In the genomic region with DNA sequence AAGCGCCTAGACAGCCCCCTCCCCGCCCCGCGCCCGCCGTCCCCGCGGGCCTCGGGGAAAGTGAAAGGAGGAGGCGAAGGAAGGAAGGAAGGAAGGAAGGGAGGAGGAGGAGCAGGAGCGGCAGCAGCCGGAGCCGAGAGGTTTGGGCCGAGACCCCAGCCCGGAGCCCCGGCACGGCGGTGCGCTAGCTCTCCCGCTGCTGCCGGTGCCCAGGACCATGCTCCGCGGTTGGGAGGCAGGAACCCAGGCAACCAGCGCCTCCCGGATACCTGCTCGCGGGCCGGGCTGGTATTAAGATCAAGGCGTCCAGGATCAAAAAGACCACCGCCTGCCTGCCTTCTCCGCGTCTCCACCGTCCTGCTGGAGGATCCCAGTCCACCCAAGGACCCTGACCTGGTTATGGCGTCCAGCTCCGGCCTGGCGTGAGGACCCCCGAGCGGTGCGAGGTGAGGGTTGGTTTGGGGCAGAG, we compare ENCODE assay signal across 8 mouse cellular contexts. TPM values are rescaled to one million over a fixed set of nuclear protein-coding genes. Genes with fewer than 3 reads are reported as not detected.
DNase-seq lines count a peak whose midpoint lies in the region; ATAC-seq and TF ChIP-seq lines count a peak whose summit lies in the region.

No protein-coding gene starts in this region.

- H3K4me1 ChIP-seq in lung, adult 2 months (ENCODE audit: control insufficient read depth, insufficient read depth, low read length) = peaks cover 32% of the 10 kb centered on the region
- peaks cover 54% of the 10 kb centered on the region for H3K4me1 ChIP-seq in embryonic facial prominence, embryonic 13.5 days
- peaks cover 66% of the 10 kb centered on the region for H3K4me1 ChIP-seq in hindbrain, embryonic 15.5 days (replicated peaks)

- no peaks in the 10 kb centered on the region for H3K9me3 ChIP-seq in embryonic facial prominence, embryonic 13.5 days
- no peaks in the 10 kb centered on the region for H3K9me3 ChIP-seq in hindbrain, embryonic 15.5 days

- H3K4me2 ChIP-seq in embryonic facial prominence, embryonic 13.5 days = peak overlapping the region; percentile 89
- peak overlapping the region; percentile 81 for H3K4me2 ChIP-seq in hindbrain, embryonic 15.5 days

- under 1% methylated on average over 38 of the region's 39 CpGs for WGBS in lung, adult 2 months
- WGBS in embryonic facial prominence, embryonic 13.5 days = 0% methylated on average over 38 of the region's 39 CpGs
- under 1% methylated on average over 34 of the region's 39 CpGs for WGBS in hindbrain, embryonic 15.5 days

- H3K36me3 ChIP-seq in embryonic facial prominence, embryonic 13.5 days = 0 out of 2 replicates have a peak, but pooled peaks cover 4% of the 10 kb centered on the region
- H3K36me3 ChIP-seq in hindbrain, embryonic 15.5 days = no peaks in the 10 kb centered on the region

- peak overlapping the region; percentile 80 for H3K4me3 ChIP-seq in lung, adult 2 months (replicated peaks; ENCODE audit: extremely low read depth, low read depth, low read length)
- peak overlapping the region; percentile 98 for H3K4me3 ChIP-seq in embryonic facial prominence, embryonic 13.5 days
- H3K4me3 ChIP-seq in hindbrain, embryonic 15.5 days = peak overlapping the region; percentile 97

- H3K27ac ChIP-seq in embryonic facial prominence, embryonic 13.5 days = peak overlapping the region; percentile 98
- H3K27ac ChIP-seq in hindbrain, embryonic 15.5 days (replicated peaks) = peak overlapping the region; percentile 98

- no peak for TF ChIP-seq CTCF in lung, adult 2 months (IDR thresholded peaks at IDR 0.05; ENCODE audit: insufficient read depth, low read length)

- TF ChIP-seq POLR2A in lung, adult 2 months (IDR thresholded peaks at IDR 0.05; ENCODE audit: borderline replicate concordance, extremely low read depth, low read depth, low read length) = no peak

- peak overlapping the region; percentile 99 for H3K9ac ChIP-seq in embryonic facial prominence, embryonic 13.5 days
- peak overlapping the region; percentile 98 for H3K9ac ChIP-seq in hindbrain, embryonic 15.5 days

- no peaks in the 10 kb centered on the region for H3K27me3 ChIP-seq in embryonic facial prominence, embryonic 13.5 days
- no peaks in the 10 kb centered on the region for H3K27me3 ChIP-seq in hindbrain, embryonic 15.5 days

- ATAC-seq in embryonic facial prominence, embryonic 13.5 days (ENCODE audit: insufficient number of reproducible peaks, insufficient read depth, low FRiP score, low TSS enrichment, low read depth) = no peak
- no peak for ATAC-seq in hindbrain, embryonic 15.5 days (ENCODE audit: low FRiP score, low read depth)

- DNase-seq in lung, adult 2 months = peak; percentile 61
- DNase-seq in lung, postnatal 25 days (ENCODE audit: low spot score) = no peak
- peak; percentile 52 for DNase-seq in lung, postnatal 10 days
- peak; percentile 35 to 47 for DNase-seq in thymus, postnatal 10 days (ENCODE audit: low spot score in 2 of 2)
- DNase-seq in layer of hippocampus, adult 9-10 months (ENCODE audit: low spot score) = no peak
- DNase-seq in adrenal gland, postnatal 10 days = no peak

RNA-seq across cellular contexts. Expression of a gene that starts 0.5 kb away (rescaled TPM):
- polyA plus RNA-seq in lung, adult 2 months (2012; rRNA removed) = 69.0 and 70.7 TPM in 2 replicates
- 18.2 and 19.3 TPM in 2 replicates for polyA plus RNA-seq in embryonic facial prominence, embryonic 13.5 days (2015; fragmentation: Nextera tagmentation; extraction: Ambion mirVana)
- polyA plus RNA-seq in hindbrain, embryonic 15.5 days (2015; fragmentation: Nextera tagmentation; extraction: Ambion mirVana) = 10.7 and 11.9 TPM in 2 replicates
- total RNA-seq in adrenal gland, postnatal 10 days (2021) = 10 to 100 TPM; 64.6 to 72.6 TPM

RNA-seq across cellular contexts. Expression of a gene that starts 28.3 kb away (rescaled TPM):
- 4.0 and 4.4 TPM in 2 replicates for polyA plus RNA-seq in lung, adult 2 months (2012; rRNA removed)
- 2.8 and 2.9 TPM in 2 replicates for polyA plus RNA-seq in embryonic facial prominence, embryonic 13.5 days (2015; fragmentation: Nextera tagmentation; extraction: Ambion mirVana)
- polyA plus RNA-seq in hindbrain, embryonic 15.5 days (2015; fragmentation: Nextera tagmentation; extraction: Ambion mirVana) = not detected in 2 replicates
- total RNA-seq in adrenal gland, postnatal 10 days (2021) = not detected

RNA-seq across cellular contexts. Expression of a gene that starts 42.1 kb away (rescaled TPM):
- 0.16 TPM in 1 of 2 replicates, not detected in the other for polyA plus RNA-seq in lung, adult 2 months (2012; rRNA removed)
- not detected in 2 replicates for polyA plus RNA-seq in embryonic facial prominence, embryonic 13.5 days (2015; fragmentation: Nextera tagmentation; extraction: Ambion mirVana)
- not detected in 2 replicates for polyA plus RNA-seq in hindbrain, embryonic 15.5 days (2015; fragmentation: Nextera tagmentation; extraction: Ambion mirVana)
- not detected for total RNA-seq in adrenal gland, postnatal 10 days (2021)

Comparison
In these comparisons a context has a peak if more than half of its experiments do, and no peak if none do; other contexts are left out.
1. DNase-seq: peak in lung, adult 2 months (single experiment), lung, postnatal 10 days (single experiment) and thymus, postnatal 10 days (2 of 2); none in lung, postnatal 25 days (single experiment), layer of hippocampus, adult 9-10 months (single experiment) and adrenal gland, postnatal 10 days (single experiment).
2. Peak in every context shown above with its lines, with median percentiles within 50 percentile points of each other: H3K4me3 ChIP-seq.